22 mouse cellular contexts compared by ENCODE assay signal in the genomic region with DNA sequence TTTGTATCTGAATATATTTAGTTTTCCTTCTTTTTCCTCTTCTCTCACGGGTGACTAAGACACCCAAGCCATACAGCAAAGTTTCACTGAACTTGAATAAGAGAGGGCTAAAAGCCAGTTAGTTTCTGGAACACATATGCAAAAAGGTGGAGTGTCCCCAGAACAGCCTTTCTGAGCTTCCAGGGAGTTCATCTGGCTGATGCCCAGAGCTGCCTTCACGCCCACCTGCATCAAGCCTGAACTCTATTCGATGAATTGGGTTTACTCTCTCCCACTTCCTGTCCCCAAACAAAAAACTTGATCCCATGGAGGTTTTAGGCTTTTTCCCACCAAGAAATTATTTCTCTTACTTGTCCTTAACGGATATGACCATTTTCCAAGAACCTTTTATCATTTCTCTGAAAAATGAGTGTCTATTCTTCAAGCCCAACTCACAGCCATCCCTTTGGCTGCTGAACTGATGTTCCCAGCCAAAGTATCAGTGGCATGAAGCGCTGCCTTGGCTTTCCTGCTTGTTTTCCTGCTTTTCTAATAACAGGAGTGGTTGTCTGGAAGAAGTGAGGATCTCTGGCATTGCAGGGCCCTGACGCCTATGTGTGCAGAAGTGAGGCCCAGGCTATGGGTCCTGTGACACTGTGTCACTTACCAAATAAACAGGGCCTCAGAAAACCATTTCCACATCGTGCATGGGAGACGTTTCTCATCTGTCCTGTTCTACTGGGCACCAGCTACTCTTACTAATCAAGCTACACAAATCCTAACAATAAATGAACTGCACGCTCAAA. TPM values are rescaled to one million over a fixed set of nuclear protein-coding genes. Genes with fewer than 3 reads are reported as not detected.
DNase-seq lines count a peak whose midpoint lies in the region; ATAC-seq and TF ChIP-seq lines count a peak whose summit lies in the region.
"Had no signal": no experiment of that assay in that cellular context is flagged by ENCODE, and none has a peak within 500 bp of the region (broad histone marks: within the 10 kb centered on the region; RNA-seq: fewer than 3 reads in every experiment).

No protein-coding gene starts in this region.

- no peak for ATAC-seq in kidney, embryonic 14.5 days (ENCODE audit: low FRiP score, low TSS enrichment)
- ATAC-seq: activated CD4-positive, CD25-positive, alpha-beta regulatory T cell, adult 4 months; forebrain, postnatal 0 days; hindbrain, embryonic 16.5 days; inflammation-experienced regulatory T-cells, adult 6 months; Patski had no signal

- H3K27ac ChIP-seq in heart, adult 2 months, result no peak overlapping the region; the same call in 1 of the 2 replicates
- H3K27ac ChIP-seq in kidney, adult 2 months (ENCODE audit: insufficient read depth, low read depth, low read length), result no peak overlapping the region
- H3K27ac ChIP-seq in kidney, embryonic 14.5 days (ENCODE audit: low read depth, low read length), result no peak overlapping the region
- no peak overlapping the region for H3K27ac ChIP-seq in midbrain, embryonic 10.5 days (replicated peaks)
- H3K27ac ChIP-seq: embryonic facial prominence, embryonic 15.5 days; forebrain, embryonic 12.5 days; heart, embryonic 13.5 days; hindbrain, embryonic 12.5 days had no signal

- intact Hi-C loops in heart, adult 2 months (cut with DNase I), result loop anchor here (5.0 kb wide), 1 partner anchor 81 kb away; no protein-coding TSS in a partner anchor
- intact Hi-C loops in heart, postnatal 25 days (cut with DNase I), result no loop called here

- no peaks in the 10 kb centered on the region; the same call in 1 of the 2 replicates for H3K4me1 ChIP-seq in heart, adult 2 months (ENCODE audit: control insufficient read depth, insufficient read depth, low read length)
- H3K4me1 ChIP-seq in kidney, adult 2 months (ENCODE audit: control insufficient read depth, insufficient read depth, low read length), result no peaks in the 10 kb centered on the region
- no peaks in the 10 kb centered on the region for H3K4me1 ChIP-seq in kidney, embryonic 14.5 days (ENCODE audit: control insufficient read depth, insufficient read depth, low read length)
- peaks cover 20% of the 10 kb centered on the region for H3K4me1 ChIP-seq in midbrain, embryonic 10.5 days
- H3K4me1 ChIP-seq: embryonic facial prominence, embryonic 15.5 days; hindbrain, embryonic 12.5 days had no signal

- WGBS in heart, adult 2 months, result 62% methylated on average over 9 of the region's 9 CpGs
- 70% methylated on average over 9 of the region's 9 CpGs for whole genome bisulfite sequencing in kidney, adult 2 months
- WGBS in kidney, embryonic 14.5 days, result 71% methylated on average over 9 of the region's 9 CpGs
- WGBS in midbrain, embryonic 10.5 days, result 77% methylated on average over 9 of the region's 9 CpGs

- no peak overlapping the region for H3K4me2 ChIP-seq in kidney, embryonic 14.5 days (replicated peaks; ENCODE audit: low read depth, low read length)
- H3K4me2 ChIP-seq: embryonic facial prominence, embryonic 15.5 days; forebrain, embryonic 12.5 days; heart, embryonic 13.5 days; hindbrain, embryonic 12.5 days had no signal

- no peaks in the 10 kb centered on the region for H3K9me3 ChIP-seq in kidney, embryonic 14.5 days (ENCODE audit: control insufficient read depth, low read length)
- H3K9me3 ChIP-seq in midbrain, embryonic 10.5 days (replicated peaks), result no peaks in the 10 kb centered on the region
- H3K9me3 ChIP-seq: embryonic facial prominence, embryonic 15.5 days; forebrain, embryonic 12.5 days; heart, embryonic 13.5 days; hindbrain, embryonic 12.5 days had no signal

- no peak overlapping the region for H3K9ac ChIP-seq in heart, adult 2 months (ENCODE audit: low read depth, low read length)
- no peak overlapping the region for H3K9ac ChIP-seq in kidney, embryonic 14.5 days (ENCODE audit: low read depth, low read length)
- H3K9ac ChIP-seq: embryonic facial prominence, embryonic 15.5 days; forebrain, embryonic 12.5 days; forebrain, postnatal 0 days; heart, embryonic 13.5 days; hindbrain, embryonic 12.5 days had no signal

- H3K27me3 ChIP-seq in heart, adult 2 months (ENCODE audit: control insufficient read depth, insufficient read depth, low read length), result no peaks in the 10 kb centered on the region
- H3K27me3 ChIP-seq in kidney, adult 2 months (replicated peaks; ENCODE audit: control insufficient read depth, insufficient read depth, low read length), result no peaks in the 10 kb centered on the region
- no peaks in the 10 kb centered on the region for H3K27me3 ChIP-seq in kidney, embryonic 14.5 days (ENCODE audit: control insufficient read depth, insufficient read depth, low read length)
- H3K27me3 ChIP-seq in midbrain, embryonic 10.5 days (ENCODE audit: low read depth, poor library complexity, severe bottlenecking), result peaks cover 60% of the 10 kb centered on the region
- H3K27me3 ChIP-seq: CH12.LX, Patski had no signal

- TF ChIP-seq EP300 in heart, adult 2 months (IDR thresholded peaks at IDR 0.05; ENCODE audit: insufficient read depth, low read depth, low read length), result no peak

- no peaks in the 10 kb centered on the region for H3K79me2 ChIP-seq in heart, adult 2 months (replicated peaks; ENCODE audit: control insufficient read depth, insufficient read depth, low read length)

- no peak for TF ChIP-seq CTCF in heart, adult 2 months (IDR thresholded peaks at IDR 0.05)
- no peak for TF ChIP-seq CTCF in kidney, adult 2 months (conservative IDR thresholded peaks at IDR 0.05; ENCODE audit: insufficient read depth, insufficient read length, low read depth, low read length)

- TF ChIP-seq POLR2A in heart, adult 2 months (IDR thresholded peaks at IDR 0.05; ENCODE audit: insufficient read depth, low read depth, low read length), result no peak
- TF ChIP-seq POLR2A in kidney, adult 2 months (IDR thresholded peaks at IDR 0.05; ENCODE audit: low read depth, low read length), result no peak

- H3K4me3 ChIP-seq in heart, adult 2 months, result no peak overlapping the region
- no peak overlapping the region for H3K4me3 ChIP-seq in kidney, adult 2 months (ENCODE audit: insufficient read depth, low read depth, low read length)
- H3K4me3 ChIP-seq in kidney, embryonic 14.5 days (ENCODE audit: low read length), result no peak overlapping the region
- no peak overlapping the region for H3K4me3 ChIP-seq in midbrain, embryonic 10.5 days
- H3K4me3 ChIP-seq: embryonic facial prominence, embryonic 15.5 days; forebrain, embryonic 12.5 days; heart, embryonic 13.5 days; hindbrain, embryonic 12.5 days had no signal

- no peaks in the 10 kb centered on the region for H3K36me3 ChIP-seq in heart, adult 2 months (ENCODE audit: control insufficient read depth, insufficient read depth, low read length)
- no peaks in the 10 kb centered on the region for H3K36me3 ChIP-seq in kidney, adult 2 months (ENCODE audit: control insufficient read depth, insufficient read depth, low read length)
- no peaks in the 10 kb centered on the region for H3K36me3 ChIP-seq in kidney, embryonic 14.5 days (ENCODE audit: control insufficient read depth, insufficient read depth, low read length)
- no peaks in the 10 kb centered on the region for H3K36me3 ChIP-seq in midbrain, embryonic 10.5 days
- H3K36me3 ChIP-seq: embryonic facial prominence, embryonic 15.5 days; forebrain, embryonic 12.5 days; heart, embryonic 13.5 days; hindbrain, embryonic 12.5 days had no signal

- DNase-seq in gastrocnemius, adult 18-20 months (ENCODE audit: low spot score), result peak; percentile 9
- DNase-seq in gastrocnemius, postnatal 10 days, result no peak
- peak; percentile 25 to 34 for DNase-seq in heart, adult 2 months
- DNase-seq in heart, postnatal 25 days (ENCODE audit: low spot score), result no peak
- DNase-seq in kidney, adult 2 months, result peak; percentile 12
- DNase-seq in midbrain, embryonic 10.5 days (ENCODE audit: low spot score), result no peak
- DNase-seq: adrenal gland, adult 2 months; adrenal gland, postnatal 25 days; cerebellum, adult 8-10 months; embryo, embryonic 11 days; forebrain, postnatal 0 days; kidney, adult 18-20 months had no signal

RNA-seq across cellular contexts. Expression of gene Cyp1b1, which starts 9.0 kb away (rescaled TPM):
- 1 to 10 TPM in 1 of 2 experiments, under 1 TPM in 1; 0.89 to 1.0 TPM for total RNA-seq in gastrocnemius, adult 18-20 months (2021)
- total RNA-seq in gastrocnemius, postnatal 10 days (2021), result 1 to 10 TPM in 1 of 2 experiments, under 1 TPM in 1; 0.47 to 1.5 TPM
- total RNA-seq in heart, adult 2 months (2021), result 1 to 10 TPM; 5.1 to 5.9 TPM
- 4.0 and 4.6 TPM in 2 replicates for polyA plus RNA-seq in heart, adult 2 months (2012; rRNA removed)
- 1 to 10 TPM; 3.2 to 3.4 TPM for total RNA-seq in heart, postnatal 25 days (2021)
- polyA plus RNA-seq in kidney, adult 2 months (2012; rRNA removed), result 27.0 and 30.9 TPM in 2 replicates
- 9.0 and 16.5 TPM in 2 replicates for polyA plus RNA-seq in kidney, embryonic 14.5 days (2014; fragmentation: Nextera tagmentation; extraction: Ambion mirVana)
- 1.5 and 1.7 TPM in 2 replicates for polyA plus RNA-seq in midbrain, embryonic 10.5 days (2016; fragmentation: Nextera tagmentation; extraction: Ambion mirVana)
- total RNA-seq: CH12.LX had no signal
- polyA plus RNA-seq: activated CD4-positive, CD25-positive, alpha-beta regulatory T cell, adult 4 months; inflammation-experienced regulatory T-cells, adult 6 months had no signal

Comparison
In these comparisons a context has a peak if more than half of its experiments do, and no peak if none do; other contexts are left out.
1. DNase-seq: peak in gastrocnemius, adult 18-20 months (single experiment), heart, adult 2 months (2 of 2) and kidney, adult 2 months (single experiment); none in gastrocnemius, postnatal 10 days (single experiment), heart, postnatal 25 days (single experiment) and midbrain, embryonic 10.5 days (single experiment).